Mouse (Mus musculus) limb, embryonic 14.5 days (tissue): ENCODE data around the gene H2al1b. TPM values are rescaled to one million over a fixed set of nuclear protein-coding genes. Genes with fewer than 3 reads are reported as not detected.
"Not testable (repeated sequence)": the region's sequence is repeated elsewhere in the genome, so short reads cannot be mapped to it uniquely, and the experiment has no call there.

Experiments used
- ATAC-seq: fragments of 200-750 bp; cut with Nextera tagmentation; 2 replicates; pipeline ENCODE4 v1.8.0; 2017; ENCODE audit warnings: low read depth, moderate number of reproducible peaks, moderate TSS enrichment; ENCODE audit not compliant: low FRiP score
- DNase-seq: peaks from one replicate; pipeline ENCODE4 v3.0.0-alpha.2; 2015; ENCODE audit warnings: low spot score
- H3K27ac ChIP-seq: fragments of 300-500 bp; sonication (generic); replicated peaks from 2 replicates; pipeline ENCODE4 v1.5.1; 2014; ENCODE audit warnings: low read depth, mild to moderate bottlenecking, low read length, moderate library complexity, mixed read lengths
- H3K27me3 ChIP-seq: fragments of 300-500 bp; sonication (generic); 2 replicates; pipeline ENCODE4 v1.6.1; 2014; ENCODE audit warnings: low read length, mixed read lengths; ENCODE audit not compliant: control insufficient read depth, insufficient read depth
- H3K36me3 ChIP-seq: fragments of 300-500 bp; sonication (generic); 2 replicates; pipeline ENCODE4 v1.6.1; 2014; ENCODE audit warnings: mild to moderate bottlenecking, low read length, moderate library complexity, mixed read lengths; ENCODE audit not compliant: control insufficient read depth, insufficient read depth
- H3K4me1 ChIP-seq: fragments of 300-500 bp; sonication (generic); 2 replicates; pipeline ENCODE4 v1.6.1; 2014; ENCODE audit warnings: antibody characterized with exemption, low read length, mixed read lengths; ENCODE audit not compliant: control insufficient read depth, insufficient read depth
- H3K4me2 ChIP-seq: fragments of 300-500 bp; sonication (generic); replicated peaks from 2 replicates; pipeline ENCODE4 v1.6.1; 2014; ENCODE audit warnings: low read depth, mild to moderate bottlenecking, low read length, moderate library complexity; ENCODE audit not compliant: severe bottlenecking
- H3K4me3 ChIP-seq: fragments of 300-500 bp; sonication (generic); replicated peaks from 2 replicates; pipeline ENCODE4 v1.5.1; 2014; ENCODE audit warnings: low read length
- H3K9ac ChIP-seq: fragments of 300-500 bp; sonication (generic); 2 replicates; pipeline ENCODE4 v1.6.1; 2014; ENCODE audit warnings: mild to moderate bottlenecking, low read depth, low read length, moderate library complexity; ENCODE audit not compliant: severe bottlenecking
- H3K9me3 ChIP-seq: fragments of 300-500 bp; sonication (generic); 2 replicates; pipeline ENCODE4 v1.6.1; 2016; ENCODE audit warnings: low read length; ENCODE audit not compliant: control insufficient read depth
- POLR2A ChIP-seq: fragments of 200-500 bp; IDR thresholded peaks from 2 replicates; pipeline ENCODE4 v1.8.0; 2012; ENCODE audit warnings: inconsistent platforms, mild to moderate bottlenecking, moderate library complexity, borderline replicate concordance; ENCODE audit not compliant: insufficient read depth, insufficient read length; ENCODE audit errors: extremely low read depth
- WGBS: fragments of 180-500 bp; shearing (Covaris S2); extraction: QIAGEN DNeasy Blood & Tissue Kit; methylation state at CpG from one replicate; pipeline ENCODE4 v1.1.7; 2014; 5-methylcytosine and 5-hydroxymethylcytosine counted together
- polyA plus RNA-seq, 2 experiments: library from polyadenylated mRNA; depleted of rRNA in 1 of 2; stranded (reverse) in 1 of 2; unstranded in 1 of 2; fragments of >200 nt; fragmentation: Nextera tagmentation in 1 of 2; extraction: Ambion mirVana in 1 of 2; gene quantifications; 2 replicates each; pipeline versions ENCODE4 v1.2.1 to v1.2.3; 2012 to 2014

H2al1b gene
- polyA plus RNA-seq, 2 experiments: not detected

- no peak overlapping the region for H3K9ac ChIP-seq
- no peaks in the 10 kb centered on the region for H3K27me3 ChIP-seq
- WGBS: 55% methylated on average over 14 of the region's 14 CpGs
- no peak for ATAC-seq
- H3K4me1 ChIP-seq: no peaks in the 10 kb centered on the region
- no peak for TF ChIP-seq POLR2A
- no peak overlapping the region for H3K4me2 ChIP-seq
- H3K27ac ChIP-seq: no peak overlapping the region
- no peaks in the 10 kb centered on the region for H3K36me3 ChIP-seq
- DNase-seq: no peak
- no peaks in the 10 kb centered on the region for H3K9me3 ChIP-seq
- H3K4me3 ChIP-seq: no peak overlapping the region
Measured at GRCm38 (mm10) chrX:11288306-11288882, 13.8 kb upstream of the H2al1b start.

GRCm38 (mm10) chrX:11289244-11289643, 13.0 kb upstream of the H2al1b start:
- H3K27ac ChIP-seq: no peak overlapping the region
- no peak for DNase-seq
- ATAC-seq: no peak
- no peaks in the 10 kb centered on the region for H3K36me3 ChIP-seq
- TF ChIP-seq POLR2A: no peak
- no peaks in the 10 kb centered on the region for H3K27me3 ChIP-seq
- 80% methylated on average over 4 of the region's 4 CpGs for WGBS
- no peaks in the 10 kb centered on the region for H3K9me3 ChIP-seq
- H3K4me3 ChIP-seq: no peak overlapping the region
- H3K4me2 ChIP-seq: no peak overlapping the region
- H3K4me1 ChIP-seq: no peaks in the 10 kb centered on the region
- no peak overlapping the region for H3K9ac ChIP-seq

- H3K9ac ChIP-seq, H3K9me3 ChIP-seq, H3K36me3 ChIP-seq, H3K27ac ChIP-seq, H3K4me2 ChIP-seq, DNase-seq, H3K27me3 ChIP-seq, H3K4me1 ChIP-seq, H3K4me3 ChIP-seq, ATAC-seq: not testable (repeated sequence)
- no CpG with 5 or more reads among the region's 3 CpGs for WGBS
Measured at GRCm38 (mm10) chrX:11298957-11299356, 3.3 kb upstream of the H2al1b start, which contains the start of gene H2al1a. Gene H2al1a (plus strand): TSS chrX:11299257.

GRCm38 (mm10) chrX:11305355-11305754, 3.1 kb downstream of the H2al1b start, which contains the start of gene H2al1c:
Gene H2al1c (plus strand): TSS chrX:11305655.
- not testable (repeated sequence) for H3K4me3 ChIP-seq, H3K4me2 ChIP-seq, H3K4me1 ChIP-seq, H3K9ac ChIP-seq, H3K27ac ChIP-seq, H3K36me3 ChIP-seq, DNase-seq, ATAC-seq, H3K27me3 ChIP-seq, H3K9me3 ChIP-seq
- 71% methylated on average over 1 of the region's 6 CpGs for WGBS

- not testable (repeated sequence) for DNase-seq, ATAC-seq, H3K4me2 ChIP-seq, H3K4me1 ChIP-seq, H3K9ac ChIP-seq, H3K27me3 ChIP-seq, H3K4me3 ChIP-seq, H3K9me3 ChIP-seq, H3K27ac ChIP-seq, H3K36me3 ChIP-seq
- no CpG with 5 or more reads among the region's 6 CpGs for WGBS
Measured at GRCm38 (mm10) chrX:11308524-11308923, 6.3 kb downstream of the H2al1b start, which contains the start of gene H2al1d. Gene H2al1d (plus strand): TSS chrX:11308824.

- not testable (repeated sequence) for H3K27me3 ChIP-seq, H3K4me3 ChIP-seq, H3K9me3 ChIP-seq, DNase-seq, H3K9ac ChIP-seq, ATAC-seq, H3K4me1 ChIP-seq, H3K36me3 ChIP-seq, H3K4me2 ChIP-seq, H3K27ac ChIP-seq
- no CpG with 5 or more reads among the region's 3 CpGs for whole genome bisulfite sequencing
Measured at GRCm38 (mm10) chrX:11311634-11312033, 9.4 kb downstream of the H2al1b start, which contains the start of gene H2al1e. Gene H2al1e (plus strand): TSS chrX:11311934.

- not testable (repeated sequence) for DNase-seq, H3K27ac ChIP-seq, H3K9ac ChIP-seq, H3K4me2 ChIP-seq, H3K27me3 ChIP-seq, H3K36me3 ChIP-seq, H3K4me1 ChIP-seq, ATAC-seq, H3K4me3 ChIP-seq, H3K9me3 ChIP-seq
- no CpG with 5 or more reads among the region's 6 CpGs for WGBS
Measured at GRCm38 (mm10) chrX:11314858-11315257, 12.6 kb downstream of the H2al1b start, which contains the start of gene H2al1f. Gene H2al1f (plus strand): TSS chrX:11315158.

GRCm38 (mm10) chrX:11317956-11318355, 15.7 kb downstream of the H2al1b start, which contains the start of gene H2al1g:
Gene H2al1g (plus strand): TSS chrX:11318256.
- H3K4me3 ChIP-seq, H3K4me2 ChIP-seq, H3K27ac ChIP-seq, H3K4me1 ChIP-seq, ATAC-seq, H3K9me3 ChIP-seq, H3K36me3 ChIP-seq, H3K27me3 ChIP-seq, DNase-seq, H3K9ac ChIP-seq: not testable (repeated sequence)
- no CpG with 5 or more reads among the region's 3 CpGs for WGBS
